Mouse (Mus musculus): Measurements from ENCODE around the gene Rps2.
"Not testable (repeated sequence)": the region's sequence is repeated elsewhere in the genome, so short reads cannot be mapped to it uniquely, and the experiment has no call there.

The Rps2 gene

DNA sequence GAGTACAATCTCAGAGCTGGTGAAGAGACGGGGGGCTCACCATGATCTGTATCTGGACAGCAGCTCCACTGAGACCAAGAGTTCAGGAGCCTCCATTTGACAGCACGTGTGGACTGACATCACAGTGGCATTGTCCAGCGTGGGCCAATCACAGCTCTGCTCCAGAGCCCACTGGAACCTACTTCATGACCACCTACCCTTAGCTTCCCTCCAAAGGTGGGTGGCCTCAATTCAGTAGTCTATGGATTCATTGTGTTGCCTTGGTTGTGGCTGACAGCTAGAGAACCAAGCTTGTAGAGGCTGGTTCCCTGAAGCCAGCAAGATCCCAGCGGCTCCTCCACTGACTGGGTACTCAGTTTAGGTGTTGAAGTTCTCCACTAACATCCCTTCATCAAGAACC is at the start of gene Rps2, which contains the start of gene Rnf151:
Gene Rps2, plus strand, starts transcription at position 174 of the 400 bp plus-strand sequence.
Gene Rnf151, minus strand, starts transcription at position 121 of the 400 bp plus-strand sequence.
- no peak for DNase-seq

GRCm38 (mm10) chr17:24669214-24669544 is 48.7 kb upstream of the Rps2 start:
- DNase-seq = not testable (repeated sequence)

- peak; percentile 95 for DNase-seq
Observed at GRCm38 (mm10) chr17:24669545-24670245, 48.2 kb upstream of the Rps2 start, which contains the start of gene Zfp598. TSS of gene Zfp598 (plus strand) at chr17:24669687.

DNA sequence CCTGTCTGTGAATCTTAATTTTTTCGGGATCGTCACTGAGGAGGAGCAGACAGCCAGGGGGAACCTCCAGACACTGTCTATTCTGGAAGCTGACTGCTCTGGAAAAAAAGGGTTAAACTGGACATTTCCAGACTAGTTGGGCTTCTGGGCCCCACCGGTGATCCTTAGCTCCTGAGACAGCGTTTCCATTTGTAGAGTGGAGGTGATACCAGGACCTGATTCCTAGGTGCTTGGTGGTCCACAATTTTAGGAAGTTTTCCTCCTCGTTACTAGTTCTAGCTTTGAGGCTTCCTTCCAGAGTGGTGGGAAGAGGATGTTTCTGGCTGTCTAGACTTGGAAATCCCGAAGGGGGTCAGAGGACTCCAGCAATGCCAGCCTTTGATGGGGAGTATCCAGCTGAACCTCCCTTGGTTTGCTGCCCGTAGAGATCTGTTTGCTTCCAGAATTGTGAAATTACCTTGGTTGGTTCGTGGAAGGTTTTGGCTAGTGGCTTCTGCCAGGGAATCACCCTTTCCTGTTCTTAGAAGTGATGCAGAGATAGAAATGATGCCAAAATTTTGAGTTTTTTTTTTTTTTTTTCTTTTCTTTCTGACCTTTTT is 47.6 kb upstream of the Rps2 start:
- no peak for DNase-seq

- no peak for DNase-seq
Observed at GRCm38 (mm10) chr17:24671346-24671745, 46.6 kb upstream of the Rps2 start.

DNA sequence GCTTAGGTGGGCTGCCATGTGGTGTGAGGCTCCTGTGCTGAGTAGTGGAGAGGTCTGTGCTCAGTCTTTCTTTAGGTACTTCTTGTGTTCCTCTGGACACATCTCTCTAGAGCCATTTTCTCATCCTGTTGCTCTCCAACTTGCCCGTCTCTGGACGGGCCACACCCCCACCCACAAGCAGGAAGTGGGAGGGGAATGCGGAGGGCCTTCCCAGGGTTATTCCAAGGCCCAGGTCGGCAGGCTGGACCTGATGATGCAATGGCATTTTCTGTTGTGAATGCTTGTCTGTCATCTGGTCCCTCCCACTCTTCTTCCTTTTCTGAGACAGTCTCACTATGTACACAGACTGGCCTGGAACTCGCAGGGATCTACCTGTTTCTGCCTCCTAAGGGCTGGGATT is 45.8 kb upstream of the Rps2 start:
- DNase-seq = peak; percentile 61

GRCm38 (mm10) chr17:24674277-24674676 is 43.6 kb upstream of the Rps2 start:
- DNase-seq = no peak

DNA sequence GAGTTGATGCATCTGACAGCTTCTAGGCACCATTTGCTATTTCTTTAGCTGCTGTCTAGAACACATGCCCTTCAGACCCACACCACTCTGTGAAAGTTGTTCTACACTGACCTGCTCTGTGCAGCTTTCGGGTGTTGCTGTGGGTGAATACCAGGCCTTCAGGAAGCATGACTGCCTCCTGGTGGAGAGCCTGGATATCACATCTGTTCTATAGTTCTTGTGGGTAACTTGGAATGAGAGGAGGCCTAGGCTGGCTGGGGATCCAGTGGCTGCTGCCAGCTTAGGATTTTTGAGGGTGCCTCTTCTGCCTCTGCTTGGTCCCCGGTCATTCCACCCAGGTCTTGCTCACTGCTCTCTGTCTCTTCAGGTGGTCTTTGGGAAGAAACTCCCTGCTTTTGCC is 41.7 kb upstream of the Rps2 start:
- peak; percentile 60 for DNase-seq

- no peak for DNase-seq
Observed at GRCm38 (mm10) chr17:24676877-24677276, 41.0 kb upstream of the Rps2 start.

- DNase-seq = no peak
Observed at GRCm38 (mm10) chr17:24677500-24678080, 40.3 kb upstream of the Rps2 start.

DNA sequence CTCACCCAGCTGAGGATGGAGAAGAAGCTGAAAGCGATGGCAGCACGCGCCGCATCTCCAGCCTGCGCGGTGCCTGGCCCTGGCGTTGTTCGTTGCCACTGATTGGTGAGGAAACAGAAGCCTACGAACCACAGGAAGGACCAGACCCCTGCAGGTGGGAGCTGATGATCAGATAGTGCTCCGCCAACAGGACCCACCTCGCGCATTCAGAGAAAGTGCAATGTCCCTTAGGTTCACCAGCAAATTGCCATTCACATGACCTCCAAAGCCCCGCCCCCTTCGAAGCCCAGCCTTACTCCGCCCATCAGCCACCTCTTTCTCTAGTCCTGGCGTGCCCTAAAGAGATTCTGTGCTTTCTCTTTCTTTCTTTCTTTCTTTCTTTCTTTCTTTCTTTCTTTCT is 31.4 kb upstream of the Rps2 start:
- peak; percentile 53 for DNase-seq

DNA sequence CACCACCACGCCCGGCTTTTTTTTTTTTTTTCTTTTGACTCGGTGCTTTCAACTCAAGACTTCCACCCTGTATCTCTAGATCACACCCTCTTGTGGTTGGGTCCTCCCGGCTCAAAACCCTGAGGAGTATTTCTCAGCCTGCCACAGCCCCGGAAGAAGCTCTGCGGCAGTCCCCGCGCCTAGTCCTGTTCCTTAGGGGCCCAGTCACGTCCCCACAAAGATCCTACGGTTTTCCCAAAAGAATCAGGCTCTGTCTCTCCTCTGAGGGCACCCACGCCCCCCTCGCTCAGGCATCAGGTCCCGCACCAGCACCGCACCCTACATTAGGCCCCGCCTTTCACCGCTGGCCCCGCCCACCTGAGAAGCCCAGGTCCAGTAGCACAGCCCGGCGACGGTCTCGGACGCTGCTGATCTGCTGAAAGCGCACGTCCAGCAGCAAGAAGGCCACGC is 30.7 kb upstream of the Rps2 start:
- DNase-seq = peak; percentile 70

GRCm38 (mm10) chr17:24687599-24687998 is 30.3 kb upstream of the Rps2 start:
- DNase-seq = no peak

DNA sequence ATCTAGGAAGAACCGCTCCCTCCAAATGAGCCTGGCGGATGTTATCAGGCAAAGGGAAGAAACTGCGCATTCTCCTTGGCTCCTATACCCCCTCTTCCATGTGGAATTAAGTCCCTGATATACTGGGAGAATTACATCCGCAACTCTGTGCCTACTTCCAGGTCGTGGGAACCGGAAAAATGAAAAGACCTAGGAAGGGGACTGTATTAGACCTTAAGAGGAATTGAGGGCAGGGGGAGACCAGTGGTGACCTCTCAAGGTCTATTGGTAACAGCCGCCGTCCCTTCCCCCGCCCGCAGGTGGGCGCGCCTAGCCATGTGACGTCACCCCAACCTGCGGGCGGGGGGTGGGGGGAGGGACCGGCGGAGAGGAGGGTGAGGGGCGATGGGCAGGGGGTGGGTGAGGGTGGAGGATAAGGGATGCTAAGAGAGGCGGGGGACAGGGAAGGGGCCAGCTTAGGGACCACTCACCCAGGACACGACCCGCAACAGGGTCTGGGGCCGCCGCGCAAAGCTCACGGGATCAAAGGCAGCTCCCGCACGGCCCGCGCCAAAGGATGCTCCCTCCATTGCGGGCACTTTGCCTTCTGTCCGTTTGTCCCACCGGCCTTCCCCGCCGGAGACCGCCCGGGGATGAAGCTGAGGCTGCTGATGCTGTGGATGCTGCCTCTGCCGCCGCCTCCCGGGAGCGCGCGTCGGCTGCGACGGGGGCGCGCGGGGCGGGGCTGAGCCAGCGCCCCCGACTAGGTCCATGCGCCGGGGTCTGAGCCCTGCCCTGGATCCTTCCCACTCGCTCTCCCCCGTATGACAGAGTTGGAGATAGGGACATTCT is 28.4 kb upstream of the Rps2 start, which contains the start of gene Syngr3:
Gene Syngr3, minus strand, starts transcription at position 705 of the 831 bp plus-strand sequence.
- no peak for DNase-seq

GRCm38 (mm10) chr17:24692385-24692784 is 25.5 kb upstream of the Rps2 start:
- no peak for DNase-seq

DNA sequence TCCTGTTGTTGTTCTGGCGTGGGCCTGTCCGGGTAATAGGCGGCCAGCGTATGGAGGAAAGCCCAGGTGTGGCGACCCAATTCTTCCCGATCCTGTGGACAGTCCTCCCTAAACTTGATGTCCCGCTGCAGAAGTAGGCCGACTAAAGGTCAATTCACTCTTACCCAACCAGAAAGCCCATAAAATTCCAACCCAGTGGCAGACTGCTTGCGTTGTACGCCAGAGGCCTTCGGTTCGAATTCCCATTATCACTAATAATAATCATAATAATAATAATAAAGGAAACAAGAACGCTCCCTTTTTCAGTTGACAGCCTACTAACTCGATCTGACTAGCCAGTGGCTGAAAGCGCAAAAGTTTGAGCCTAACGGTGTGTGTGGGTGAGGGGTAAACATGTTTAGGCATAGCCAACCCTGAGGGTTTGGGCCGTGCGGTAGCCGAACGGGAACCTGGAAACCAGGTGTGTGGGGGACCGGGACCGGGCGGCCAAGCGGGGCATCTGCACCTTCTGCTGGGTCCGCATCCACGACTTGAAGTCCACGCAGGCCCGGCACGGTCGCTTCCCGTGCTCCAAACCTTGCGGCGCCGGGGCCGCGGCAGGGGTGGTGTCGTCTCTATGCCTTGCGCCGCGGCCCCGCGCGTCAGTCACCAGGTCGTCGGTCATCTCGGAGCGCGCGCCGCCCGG is 22.4 kb upstream of the Rps2 start:
- peak; percentile 34 for DNase-seq

DNA sequence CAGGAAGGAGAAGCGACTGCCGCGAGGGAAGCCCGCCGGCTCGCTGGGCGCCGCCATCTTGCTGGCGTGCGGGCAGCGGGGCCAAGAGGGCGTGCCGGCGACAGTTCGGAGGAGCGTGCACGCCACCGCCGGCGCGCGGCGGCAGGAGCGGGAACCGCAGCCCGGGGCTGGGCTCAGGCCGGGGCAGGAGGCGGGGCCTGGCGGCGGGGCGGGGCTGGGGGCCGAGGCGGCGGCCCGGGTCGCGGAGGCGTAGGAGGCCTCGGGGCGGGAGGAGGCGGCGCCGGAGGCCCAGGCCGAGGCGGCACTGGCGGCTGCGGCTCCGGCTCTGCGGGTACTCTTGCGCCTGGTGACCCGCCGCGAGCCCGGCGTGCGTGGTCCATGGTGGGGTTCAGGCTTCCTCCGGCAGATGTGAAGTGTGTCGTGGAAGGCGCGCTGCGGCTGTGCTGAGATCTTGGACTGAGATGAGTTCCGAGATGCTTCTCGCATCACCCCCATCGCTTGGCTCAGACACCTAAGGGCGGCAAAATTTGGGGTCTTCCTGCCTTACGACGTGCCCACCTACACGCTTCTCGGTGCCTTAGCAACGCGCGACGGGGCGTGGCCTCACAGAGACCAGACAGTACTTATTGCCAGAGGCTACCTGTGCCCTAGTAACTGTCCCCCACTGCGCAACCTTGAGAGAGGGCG is 21.8 kb upstream of the Rps2 start, which contains the start of the genes Gfer and Noxo1:
Gene Gfer, minus strand, starts transcription at position 146 of the 687 bp plus-strand sequence.
Gene Noxo1, plus strand, starts transcription at position 224 of the 687 bp plus-strand sequence.
- DNase-seq = peak; percentile 89

- no peak for DNase-seq
Observed at GRCm38 (mm10) chr17:24697985-24698384, 19.9 kb upstream of the Rps2 start.

DNA sequence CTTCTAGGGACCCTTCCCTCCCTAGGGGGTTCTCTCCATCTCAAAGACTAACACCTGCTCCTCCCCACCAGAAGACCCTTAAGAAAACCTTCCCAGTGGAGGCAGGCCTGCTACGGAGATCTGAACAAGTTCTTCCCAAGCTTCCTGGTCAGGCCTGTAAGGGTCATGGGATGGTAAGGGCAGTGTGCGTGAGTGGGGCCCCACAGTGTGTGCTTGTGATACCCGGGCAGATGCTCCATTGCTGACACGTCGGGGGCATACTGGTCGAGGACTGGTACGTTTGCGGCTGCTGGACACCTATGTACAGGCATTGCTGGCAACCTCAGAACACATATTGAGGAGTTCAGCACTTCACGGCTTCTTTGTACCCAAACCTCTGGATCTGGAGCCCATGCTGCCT is 19.2 kb upstream of the Rps2 start:
- DNase-seq = no peak

GRCm38 (mm10) chr17:24699473-24699872 is 18.4 kb upstream of the Rps2 start:
- DNase-seq = no peak

DNA sequence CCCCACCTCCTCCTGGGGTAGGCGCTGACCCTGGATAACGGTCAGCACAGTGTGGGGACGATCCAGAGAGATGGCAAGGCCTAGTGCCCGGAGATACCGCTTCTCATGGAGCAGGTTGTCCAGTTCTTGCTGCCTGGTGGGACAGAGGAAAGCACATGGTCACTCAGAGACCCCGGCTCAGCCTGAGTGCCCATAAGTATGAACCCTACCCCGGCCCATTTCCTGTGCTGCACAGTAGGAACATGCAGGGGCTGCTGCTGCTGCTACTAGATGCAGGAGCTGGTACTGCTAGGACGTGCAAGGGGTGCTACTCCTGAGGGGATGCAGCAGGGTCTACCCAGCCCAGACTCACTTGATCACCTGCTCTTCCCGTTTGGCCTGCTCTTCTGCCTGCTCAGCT is 16.7 kb upstream of the Rps2 start:
- no peak for DNase-seq

DNA sequence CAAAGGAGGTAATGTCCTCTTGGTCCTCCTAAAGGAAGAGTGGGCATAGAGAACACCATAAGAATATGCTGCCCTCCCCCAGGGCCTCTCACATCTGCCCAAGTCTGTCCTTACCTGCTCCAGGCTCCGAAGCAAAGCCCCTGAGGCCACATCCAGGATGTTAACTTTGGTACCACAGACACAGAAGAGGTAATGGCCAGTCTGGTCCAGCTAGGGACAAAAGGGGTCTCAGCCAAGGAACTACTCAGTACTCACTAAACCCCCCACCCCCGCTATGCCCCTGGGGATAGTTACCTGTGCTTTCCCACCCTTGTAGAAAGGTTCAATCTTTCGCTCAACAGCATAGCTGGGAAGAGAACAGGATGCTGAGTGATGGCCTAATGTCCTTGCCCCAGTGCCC is 12.1 kb upstream of the Rps2 start:
- DNase-seq = no peak

Measured in kidney, adult 18-20 months (tissue).